Mouse (Mus musculus) spleen, adult 2 months (tissue): Measurements from ENCODE around the gene Rae1.

Source experiments
- CTCF ChIP-seq: fragments of 200-500 bp; IDR thresholded peaks from 2 replicates; pipeline ENCODE4 v1.5.1; 2011; ENCODE audit warnings: mild to moderate bottlenecking, inconsistent platforms; ENCODE audit not compliant: insufficient read depth, insufficient read length, insufficient replicate concordance; ENCODE audit errors: extremely low read depth
- POLR2A ChIP-seq: fragments of 200-500 bp; IDR thresholded peaks from 2 replicates; pipeline ENCODE4 v1.6.1; 2011; ENCODE audit warnings: low read depth, low read length, inconsistent platforms

DNA sequence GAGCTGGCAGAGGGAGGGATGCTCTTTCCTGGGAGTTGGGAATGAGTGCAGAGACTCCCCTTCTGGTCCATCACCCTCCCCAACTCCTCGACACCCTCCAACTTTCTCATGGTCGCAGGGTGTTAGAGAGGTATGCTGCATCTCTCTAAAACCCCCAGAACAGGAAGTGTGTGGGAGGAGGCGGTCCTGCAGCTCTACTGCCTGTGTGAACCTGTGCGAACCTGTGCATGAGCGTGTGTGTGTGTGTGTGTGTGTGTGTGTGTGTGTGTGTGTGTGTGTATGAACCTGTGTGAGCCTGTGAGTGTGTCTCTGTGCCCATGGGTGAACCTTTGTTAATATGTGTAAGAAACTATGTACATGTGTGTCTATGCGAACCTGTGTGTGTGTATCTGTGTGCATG is 53.9 kb downstream of the Rae1 start:
- no peak for TF ChIP-seq POLR2A
- TF ChIP-seq CTCF, result no peak
